Mouse (Mus musculus) ES-E14 (cell line): ENCODE results near the gene Ppcs.

ENCODE experiments used
- CHD2 ChIP-seq: IDR thresholded peaks from 2 replicates; pipeline ENCODE4 v1.6.1; 2014; ENCODE audit warnings: mild to moderate bottlenecking, low read depth, low read length, inconsistent platforms
- HCFC1 ChIP-seq: IDR thresholded peaks from 2 replicates; pipeline ENCODE4 v1.6.1; 2012; ENCODE audit warnings: low read length, inconsistent platforms, borderline replicate concordance; ENCODE audit not compliant: insufficient read depth
- MAFK ChIP-seq: IDR thresholded peaks from 2 replicates; pipeline ENCODE4 v1.6.1; 2014; ENCODE audit warnings: mild to moderate bottlenecking, low read depth, low read length, inconsistent platforms; ENCODE audit not compliant: insufficient read depth
- ZC3H11A ChIP-seq: IDR thresholded peaks from 2 replicates; pipeline ENCODE4 v1.6.1; 2012; ENCODE audit warnings: low read depth, mild to moderate bottlenecking, inconsistent platforms, low read length, borderline replicate concordance
- ZNF384 ChIP-seq: IDR thresholded peaks from 2 replicates; pipeline ENCODE4 v1.6.1; 2012; ENCODE audit warnings: low read depth, low read length, inconsistent platforms

GRCm38 (mm10) chr4:119447261-119447660, 25.0 kb upstream of the Ppcs start:
- TF ChIP-seq ZC3H11A (no peak), HCFC1 (no peak), ZNF384 (no peak), MAFK (no peak), CHD2 (no peak)
